Mouse (Mus musculus) central nervous system, embryonic 18 days (tissue): Measurements from ENCODE around the gene Atf7. TPM values are rescaled to one million over a fixed set of nuclear protein-coding genes. Genes with fewer than 3 reads are reported as not detected.

Source experiments
- polyA plus RNA-seq: library from polyadenylated mRNA; depleted of rRNA; stranded (reverse); fragments of >200 nt; gene quantifications from 2 replicates; pipeline ENCODE4 v1.2.3, GENCODE M21; 2012; rRNA removed

The Atf7 gene
- 44.1 and 44.5 TPM in 2 replicates for polyA plus RNA-seq

DNA sequence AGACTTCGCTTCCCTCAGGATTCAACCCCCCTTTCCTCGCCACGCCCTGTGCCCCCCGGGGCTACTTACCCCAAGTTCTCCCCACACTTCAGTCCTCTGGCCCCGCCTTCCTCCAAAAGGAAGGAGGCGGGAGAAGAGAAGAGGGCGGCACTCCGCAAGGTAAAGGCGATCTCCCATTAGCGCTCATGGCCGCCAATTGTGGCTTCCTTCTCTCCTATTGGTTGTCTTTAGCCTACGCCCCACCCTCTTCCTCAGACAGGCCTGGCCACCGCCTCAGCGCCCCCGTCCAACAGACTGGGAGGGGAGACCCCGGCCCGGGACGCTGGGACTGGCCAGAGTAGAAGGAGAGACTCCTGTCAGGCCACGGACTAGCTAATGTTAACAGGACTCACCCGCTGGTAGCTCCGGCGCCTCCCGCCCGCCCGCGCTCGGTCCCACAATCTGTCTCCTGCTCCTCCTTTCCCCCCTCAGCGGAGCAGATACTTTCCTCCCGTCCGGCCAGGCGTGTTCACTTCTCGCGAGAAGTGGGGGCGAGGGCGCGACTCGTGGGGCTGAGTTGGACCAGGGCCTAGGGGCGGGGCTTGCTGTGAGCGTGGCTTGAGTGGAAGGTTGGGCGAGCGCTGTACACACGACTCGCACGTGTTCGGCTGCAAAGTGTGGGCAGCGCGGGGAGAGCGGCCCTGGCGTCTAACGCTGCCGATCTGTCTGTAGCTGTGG is at the start of gene Atf7, which contains the start of gene Gm28047:
TSS of gene Atf7 (minus strand) at position 495 of the 717 bp plus-strand sequence.
TSS of gene Gm28047 (minus strand) at position 98 of the 717 bp plus-strand sequence.

DNA sequence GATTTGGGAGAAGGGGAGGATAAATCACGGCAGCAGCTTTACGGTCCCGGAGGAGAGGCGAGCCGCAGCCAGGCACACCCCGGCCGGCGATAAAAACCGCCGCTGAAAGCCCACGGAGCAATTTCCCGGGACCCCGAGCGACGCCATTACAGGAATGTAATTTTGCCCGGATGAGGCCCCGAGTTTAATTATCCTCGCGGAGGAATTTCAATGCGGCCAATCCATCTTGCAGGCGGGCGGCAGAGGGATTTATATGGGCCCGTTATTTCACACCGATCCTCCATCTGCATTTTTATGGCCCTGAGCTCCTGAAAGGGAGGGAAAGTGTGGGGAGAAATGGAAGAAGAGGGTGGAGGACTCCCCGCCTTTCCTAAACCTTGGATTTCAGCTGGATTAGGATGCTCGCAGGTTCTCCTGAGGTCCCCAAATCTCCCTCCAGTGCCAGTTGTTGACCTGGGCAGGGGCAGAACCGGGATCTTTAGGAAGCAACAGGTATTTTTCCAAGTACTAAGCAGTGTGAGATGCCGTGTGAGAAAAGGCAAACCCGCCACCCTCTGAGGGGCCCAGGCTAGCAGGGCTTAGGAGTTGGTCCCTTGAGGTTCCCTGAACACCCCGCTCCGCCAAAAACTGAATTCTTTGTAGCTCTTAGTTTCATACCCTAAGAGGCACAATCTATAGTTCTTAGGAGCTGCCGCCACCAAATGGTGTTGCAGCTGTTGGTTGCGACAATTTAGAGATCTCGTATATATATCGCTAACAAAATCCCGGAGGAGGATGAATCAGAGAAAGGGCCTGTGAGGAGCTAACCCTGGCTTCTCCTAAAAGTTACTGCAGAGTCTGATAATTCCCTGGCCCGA is 47.2 kb upstream of the Atf7 start, which contains the start of gene Atp5g2:
TSS of gene Atp5g2 (minus strand) at position 138 of the 857 bp plus-strand sequence.

DNA sequence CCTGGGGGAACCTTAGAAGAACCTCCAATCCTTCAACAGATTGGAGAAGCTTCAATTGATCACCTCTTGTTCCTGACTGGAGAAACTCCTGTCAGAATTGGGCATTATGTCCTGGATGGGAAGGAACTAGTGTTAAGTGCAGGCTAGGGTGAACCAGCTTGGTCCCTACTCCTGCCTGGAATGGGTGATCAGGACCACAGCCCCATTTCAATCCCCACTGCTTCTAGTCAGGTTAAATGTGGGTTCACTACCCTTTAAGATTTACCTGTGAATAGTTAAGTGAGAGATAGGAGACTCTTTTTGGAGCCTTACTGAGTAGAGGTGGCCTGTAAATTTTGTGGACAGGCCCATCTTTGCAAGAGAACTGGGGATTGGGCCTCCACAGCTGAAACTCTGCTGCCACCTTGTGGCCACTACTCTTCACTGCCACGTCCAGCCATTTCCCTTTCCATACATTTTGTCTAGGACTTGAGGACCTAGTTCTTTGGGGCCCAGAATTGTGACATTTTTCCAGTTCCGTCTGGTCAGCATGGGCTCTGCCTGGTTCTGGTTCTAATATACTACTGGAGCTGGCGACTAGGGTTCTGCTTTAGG is 100.3 kb downstream of the Atf7 start, which contains the start of gene Npff:
TSS of gene Npff (minus strand) at position 51 of the 594 bp plus-strand sequence.

DNA sequence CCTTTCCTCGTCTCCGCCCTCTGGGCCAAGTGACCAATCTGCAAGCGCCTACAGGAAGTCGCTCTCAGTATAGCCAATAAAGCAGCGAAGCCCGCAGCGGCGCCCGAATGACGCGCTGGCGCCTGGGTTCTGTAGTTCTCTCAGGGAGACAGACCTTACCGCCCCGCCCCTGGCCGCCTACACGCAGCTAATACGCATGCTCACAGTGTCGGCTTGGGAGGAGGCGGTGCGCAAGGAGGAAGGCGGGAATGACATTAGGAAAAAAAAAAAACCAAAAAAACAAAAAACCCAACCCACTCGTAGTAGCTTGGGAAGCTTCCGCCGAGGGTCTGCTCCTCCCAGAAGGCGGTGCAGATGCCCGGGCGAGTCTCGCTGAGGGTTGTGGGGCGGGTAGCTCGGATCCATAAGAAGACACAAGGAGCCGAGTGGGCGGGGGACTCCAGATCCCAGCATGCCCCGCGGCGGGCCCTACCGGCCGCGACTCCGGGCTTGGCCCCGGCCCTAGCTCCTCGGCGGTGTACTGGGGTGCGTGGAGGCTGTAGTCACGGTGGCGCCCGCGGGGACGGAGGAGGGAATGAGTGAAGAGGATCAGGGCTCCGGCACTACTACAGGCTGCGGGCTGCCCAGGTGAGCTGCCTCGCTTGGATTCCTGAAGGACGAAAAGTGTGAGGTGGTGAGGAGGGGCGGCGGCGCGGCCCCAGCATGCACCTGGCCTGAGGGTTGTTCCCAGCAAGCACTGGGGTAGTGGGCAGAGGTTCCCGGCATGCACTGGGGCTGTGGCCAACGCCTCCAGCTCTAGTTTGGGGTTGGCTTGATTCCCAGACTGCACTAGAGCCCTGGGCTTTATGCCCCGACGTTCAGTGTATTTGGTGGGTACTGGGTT is 107.0 kb downstream of the Atf7 start, which contains the start of gene Tarbp2:
TSS of gene Tarbp2 (plus strand) at position 217 of the 883 bp plus-strand sequence.

DNA sequence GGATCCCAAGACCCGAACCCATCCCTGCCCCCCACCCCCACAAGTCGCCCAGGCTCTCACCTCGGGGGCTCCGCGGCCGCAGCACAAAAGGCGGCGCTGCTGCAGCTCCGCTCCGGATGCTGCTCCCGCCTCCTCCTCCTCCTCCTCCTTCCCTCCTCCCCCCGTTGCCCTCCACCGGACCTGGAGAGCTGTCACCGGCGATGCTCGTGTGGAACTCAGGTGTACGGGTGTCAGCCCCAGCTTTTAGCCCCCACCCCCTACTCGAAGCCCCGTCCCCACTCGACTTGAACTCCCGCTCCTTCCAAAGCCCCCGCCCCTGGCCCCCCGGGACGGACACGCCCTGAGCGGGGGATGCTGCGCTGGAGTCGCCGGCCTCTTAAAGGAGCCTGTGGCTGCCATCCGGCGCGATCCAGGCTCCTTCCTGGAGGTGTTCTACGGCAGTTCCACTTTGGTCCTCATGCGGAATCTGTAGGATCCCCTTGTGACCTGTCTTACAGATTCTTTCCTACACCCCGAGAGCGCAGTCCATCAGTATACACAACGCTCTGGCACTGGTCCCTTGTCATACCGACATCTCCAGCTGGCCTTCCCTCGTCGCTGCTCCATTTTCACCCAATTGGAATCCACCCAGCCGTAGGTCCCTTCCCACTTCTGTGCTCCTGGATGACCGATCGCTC is 108.4 kb downstream of the Atf7 start, which contains the start of gene Map3k12:
TSS of gene Map3k12 (minus strand) at position 337 of the 677 bp plus-strand sequence.

DNA sequence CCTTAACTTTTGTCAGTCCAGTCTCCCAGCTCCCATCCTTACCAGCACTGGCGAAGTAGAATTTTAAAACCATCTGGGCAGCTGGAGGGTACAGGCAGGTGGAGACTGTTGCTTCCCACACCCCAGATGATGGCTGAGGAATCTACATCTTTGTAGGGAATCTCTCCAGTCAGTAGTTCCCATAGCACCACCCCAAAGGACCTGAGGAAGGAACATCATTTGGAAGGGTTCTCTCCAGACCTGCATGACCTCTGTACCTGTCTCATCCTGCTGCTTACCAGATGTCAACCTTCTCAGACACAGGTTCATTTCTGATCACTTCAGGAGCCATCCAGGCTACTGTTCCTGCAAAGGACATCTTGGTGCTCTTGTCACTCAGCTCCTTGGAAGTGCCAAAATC is 121.8 kb downstream of the Atf7 start, which contains the start of gene Gm10337:
TSS of gene Gm10337 (plus strand) at position 276 of the 400 bp plus-strand sequence.

Other genes with a start within 250 kb of the Atf7 start
- gene Sp1, start 219.3 kb downstream of the Atf7 start, polyA plus RNA-seq, result 12.9 and 13.1 TPM in 2 replicates
- 0.48 and 0.74 TPM in 2 replicates for gene Amhr2, start 180.1 kb downstream of the Atf7 start, polyA plus RNA-seq
- gene Prr13, start 166.4 kb downstream of the Atf7 start, polyA plus RNA-seq, result 73.2 and 80.8 TPM in 2 replicates
- 447 and 470 TPM in 2 replicates for gene Pcbp2, start 154.9 kb downstream of the Atf7 start, polyA plus RNA-seq
- not detected in 2 replicates for gene Gm10337, start 121.7 kb downstream of the Atf7 start, polyA plus RNA-seq
- 89.1 and 91.0 TPM in 2 replicates for gene Map3k12, start 108.4 kb downstream of the Atf7 start, polyA plus RNA-seq
- 145 and 154 TPM in 2 replicates for gene Tarbp2, start 107.3 kb downstream of the Atf7 start, polyA plus RNA-seq
- gene Npff, start 100.5 kb downstream of the Atf7 start, polyA plus RNA-seq, result 6.7 and 6.8 TPM in 2 replicates
- gene Gm28047, start 397 bp downstream of the Atf7 start, polyA plus RNA-seq, result not detected in 2 replicates
- gene Atp5g2, start 46.9 kb upstream of the Atf7 start, polyA plus RNA-seq, result 441 and 453 TPM in 2 replicates
- gene Calcoco1, start 96.7 kb upstream of the Atf7 start, polyA plus RNA-seq, result 42.1 and 46.6 TPM in 2 replicates